In genomic region chr12:32567777-32568176, GRCm38 (mm10) we compare ENCODE assay signal across 30 mouse cellular contexts.
DNase-seq lines count a peak whose midpoint lies in the region; ATAC-seq and TF ChIP-seq lines count a peak whose summit lies in the region.
"Had no signal": no experiment of that assay in that cellular context is flagged by ENCODE, and none has a peak within 500 bp of the region (broad histone marks: within the 10 kb centered on the region; RNA-seq: fewer than 3 reads in every experiment).

No protein-coding gene starts in this region.

- no peak for ATAC-seq in megakaryocyte-erythroid progenitor cell, adult 5-6 weeks (replicated peaks; ENCODE audit: low FRiP score, low TSS enrichment, poor library complexity, severe bottlenecking)
- ATAC-seq: activated CD4-positive, CD25-positive, alpha-beta regulatory T cell, adult 4 months; hindbrain, embryonic 16.5 days; liver, embryonic 12.5 days; liver, postnatal 0 days; lung, postnatal 0 days had no signal

- no peaks in the 10 kb centered on the region for H3K4me1 ChIP-seq in testis, adult 2 months (ENCODE audit: control insufficient read depth, insufficient read depth, low read length)
- H3K4me1 ChIP-seq: embryonic facial prominence, embryonic 12.5 days; heart, embryonic 10.5 days; heart, embryonic 15.5 days; kidney, embryonic 15.5 days; liver, embryonic 12.5 days; midbrain, embryonic 12.5 days; neural tube, embryonic 13.5 days had no signal

- intact Hi-C loops in gastrocnemius, adult 2 months (cut with DNase I), result no loop called here
- intact Hi-C loops in gastrocnemius, postnatal 36 days (cut with DNase I), result no loop called here

- H3K36me3 ChIP-seq in testis, adult 2 months (ENCODE audit: control insufficient read depth, insufficient read depth, low read length), result no peaks in the 10 kb centered on the region
- H3K36me3 ChIP-seq: embryonic facial prominence, embryonic 12.5 days; heart, embryonic 10.5 days; heart, embryonic 15.5 days; kidney, embryonic 15.5 days; liver, embryonic 12.5 days; midbrain, embryonic 12.5 days; neural tube, embryonic 13.5 days had no signal

- H3K27me3 ChIP-seq in testis, adult 2 months (ENCODE audit: control insufficient read depth, insufficient read depth, low read length), result no peaks in the 10 kb centered on the region
- H3K27me3 ChIP-seq: embryonic facial prominence, embryonic 12.5 days; heart, embryonic 15.5 days; kidney, embryonic 15.5 days; liver, embryonic 12.5 days; midbrain, embryonic 12.5 days; neural tube, embryonic 13.5 days had no signal

- H3K4me3 ChIP-seq in gastrocnemius, adult 2 months, result no peak overlapping the region
- H3K4me3 ChIP-seq in testis, adult 2 months (ENCODE audit: control insufficient read depth, low read depth, low read length), result peak overlapping the region; percentile 29; the same call in 1 of the 2 replicates
- H3K4me3 ChIP-seq: embryonic facial prominence, embryonic 12.5 days; heart, embryonic 10.5 days; heart, embryonic 15.5 days; kidney, embryonic 15.5 days; liver, embryonic 12.5 days; midbrain, embryonic 12.5 days; neural tube, embryonic 13.5 days had no signal

- DNase-seq in gastrocnemius, adult 2 months, result no peak
- no peak for DNase-seq in gastrocnemius, postnatal 36 days
- no peak for DNase-seq in testis, postnatal 14 days (ENCODE audit: low spot score)
- DNase-seq in layer of hippocampus, adult 8-10 months (ENCODE audit: low spot score in 2 of 2), result peak; percentile 14 to 20
- DNase-seq: adrenal gland, adult 8-10 months; B cell, adult 2 months; cerebellum, adult 11 months; cerebellum, adult 9-10 months; embryo, embryonic 11 days; gastrocnemius, postnatal 14 days; heart, adult 11 months; kidney, adult 18-20 months; kidney, postnatal 25 days; left cerebral cortex, postnatal 4 days; liver, postnatal 0 days; right cerebral cortex, postnatal 4 days; thymus, postnatal 4 days had no signal

- TF ChIP-seq CTCF in gastrocnemius, adult 2 months (IDR thresholded peaks at IDR 0.05), result no peak
- TF ChIP-seq CTCF in testis, adult 2 months (IDR thresholded peaks at IDR 0.05; ENCODE audit: control insufficient read depth, insufficient read depth, insufficient replicate concordance, low read depth, low read length), result no peak

- H3K27ac ChIP-seq in gastrocnemius, adult 2 months, result peak overlapping the region; percentile 28
- H3K27ac ChIP-seq in testis, adult 2 months (ENCODE audit: control insufficient read depth, insufficient read depth, low read depth, low read length), result no peak overlapping the region
- H3K27ac ChIP-seq: embryonic facial prominence, embryonic 12.5 days; heart, embryonic 10.5 days; heart, embryonic 15.5 days; kidney, embryonic 15.5 days; liver, embryonic 12.5 days; midbrain, embryonic 12.5 days; neural tube, embryonic 13.5 days; stomach, postnatal 0 days had no signal

- no peak for TF ChIP-seq POLR2A in testis, adult 2 months (IDR thresholded peaks at IDR 0.05; ENCODE audit: control insufficient read depth, low read depth, low read length)

Comparison
In these comparisons a context has a peak if more than half of its experiments do, and no peak if none do; other contexts are left out.
1. DNase-seq: peak in layer of hippocampus, adult 8-10 months (2 of 2); none in gastrocnemius, adult 2 months (single experiment), gastrocnemius, postnatal 36 days (0 of 2) and testis, postnatal 14 days (single experiment).